Mouse (Mus musculus): ENCODE data around the gene Marf1. TPM values are rescaled to one million over a fixed set of nuclear protein-coding genes. Genes with fewer than 3 reads are reported as not detected.
A peak's percentile ranks its signal among the peaks of the same experiment; 100 is the strongest.

Gene Marf1
- polyA plus RNA-seq, 1 experiment from 2014 or later, result 21.4 TPM

GRCm38 (mm10) chr16:14178041-14178440 lies 14.9 kb upstream of the Marf1 start:
- no peak overlapping the region for H3K4me3 ChIP-seq (ENCODE audit: low read depth, low read length)
- H3K4me2 ChIP-seq (ENCODE audit: low read depth, severe bottlenecking), result no peak overlapping the region
- H3K9me3 ChIP-seq (ENCODE audit: control insufficient read depth, low read length), result no peaks in the 10 kb centered on the region
- no peak for DNase-seq (ENCODE audit: low spot score)
- no peak overlapping the region for H3K27ac ChIP-seq (replicated peaks; ENCODE audit: low read depth, low read length)
- H3K4me1 ChIP-seq (ENCODE audit: control insufficient read depth, insufficient read depth, low read length), result no peaks in the 10 kb centered on the region
- H3K9ac ChIP-seq (ENCODE audit: low read length), result no peak overlapping the region
- no peak for ATAC-seq (ENCODE audit: insufficient number of reproducible peaks, low FRiP score, low TSS enrichment, low read depth)
- WGBS, result 67% methylated on average over 3 of the region's 3 CpGs
- H3K36me3 ChIP-seq (ENCODE audit: control insufficient read depth, insufficient read depth, low read length), result peaks cover 32% of the 10 kb centered on the region
- no peaks in the 10 kb centered on the region for H3K27me3 ChIP-seq (ENCODE audit: control insufficient read depth, insufficient read depth, low read length)

DNA sequence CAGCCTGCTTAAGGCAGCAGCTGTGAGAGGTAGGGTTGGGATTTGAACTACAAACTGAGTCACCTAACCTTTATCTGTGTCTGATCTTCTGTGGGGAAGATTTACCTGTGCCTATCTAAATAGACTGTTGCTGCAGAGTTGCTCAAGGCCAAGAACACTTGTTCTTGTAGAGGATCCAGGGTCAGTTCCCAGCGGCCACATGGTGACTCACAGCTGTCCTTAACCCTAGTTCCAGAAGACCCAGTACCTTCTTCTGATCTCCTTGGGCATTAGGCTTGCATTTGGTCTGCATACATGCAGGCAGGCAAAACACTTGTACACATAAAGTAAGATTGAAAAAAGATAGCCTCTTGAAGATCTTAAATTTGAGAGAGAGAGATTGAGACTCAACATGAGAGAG lies 6.6 kb upstream of the Marf1 start:
- H3K9ac ChIP-seq (ENCODE audit: low read length), result no peak overlapping the region
- H3K4me1 ChIP-seq (ENCODE audit: control insufficient read depth, insufficient read depth, low read length), result peaks cover 5% of the 10 kb centered on the region; the same call in 1 of the 2 replicates
- no peak for ATAC-seq (ENCODE audit: insufficient number of reproducible peaks, low FRiP score, low TSS enrichment, low read depth)
- no peak overlapping the region for H3K27ac ChIP-seq (replicated peaks; ENCODE audit: low read depth, low read length)
- no peak overlapping the region for H3K4me2 ChIP-seq (ENCODE audit: low read depth, severe bottlenecking)
- no peak for DNase-seq (ENCODE audit: low spot score)
- H3K36me3 ChIP-seq (ENCODE audit: control insufficient read depth, insufficient read depth, low read length), result peaks cover 37% of the 10 kb centered on the region
- no peak overlapping the region for H3K4me3 ChIP-seq (ENCODE audit: low read depth, low read length)
- no peaks in the 10 kb centered on the region for H3K9me3 ChIP-seq (ENCODE audit: control insufficient read depth, low read length)
- no peaks in the 10 kb centered on the region for H3K27me3 ChIP-seq (ENCODE audit: control insufficient read depth, insufficient read depth, low read length)
- WGBS, result 94% methylated on average over 1 of the region's 1 CpGs

DNA sequence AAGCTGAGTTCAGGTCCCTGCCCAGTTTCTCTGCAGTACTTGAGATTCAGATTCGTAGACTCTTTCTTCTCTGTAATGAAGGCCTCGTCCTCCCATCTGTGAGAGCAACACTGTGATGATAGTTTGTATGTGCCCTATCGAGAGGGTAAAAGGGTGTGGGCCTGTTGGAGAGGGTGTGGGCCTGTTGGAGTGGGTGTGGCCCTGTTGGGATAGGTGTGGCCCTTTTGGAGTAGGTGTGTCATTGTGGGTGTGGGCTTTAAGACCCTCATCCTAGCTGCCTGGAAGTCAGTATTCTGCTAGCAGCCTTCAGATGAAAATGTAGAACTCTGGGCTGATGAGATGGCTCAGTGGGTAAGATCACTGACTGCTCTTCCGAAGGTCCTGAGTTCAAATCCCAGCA lies 3.3 kb upstream of the Marf1 start:
- WGBS, result 93% methylated on average over 4 of the region's 4 CpGs
- Histone ChIP-seq H3K4me2 (ENCODE audit: low read depth, severe bottlenecking) (no peak overlapping the region), H3K4me1 (ENCODE audit: control insufficient read depth, insufficient read depth, low read length) (peaks cover 12% of the 10 kb centered on the region), H3K9me3 (ENCODE audit: control insufficient read depth, low read length) (no peaks in the 10 kb centered on the region), H3K4me3 (ENCODE audit: low read depth, low read length) (no peak overlapping the region), H3K9ac (ENCODE audit: low read length) (no peak overlapping the region), H3K27ac (replicated peaks; ENCODE audit: low read depth, low read length) (no peak overlapping the region), H3K27me3 (ENCODE audit: control insufficient read depth, insufficient read depth, low read length) (no peaks in the 10 kb centered on the region), H3K36me3 (ENCODE audit: control insufficient read depth, insufficient read depth, low read length) (peaks cover 17% of the 10 kb centered on the region)
- ATAC-seq (ENCODE audit: insufficient number of reproducible peaks, low FRiP score, low TSS enrichment, low read depth), result no peak
- no peak for DNase-seq (ENCODE audit: low spot score)

GRCm38 (mm10) chr16:14163731-14164130 lies 580 bp upstream of the Marf1 start:
- Histone ChIP-seq H3K4me2 (ENCODE audit: low read depth, severe bottlenecking) (peak overlapping the region; percentile 72), H3K27me3 (ENCODE audit: control insufficient read depth, insufficient read depth, low read length) (no peaks in the 10 kb centered on the region), H3K36me3 (ENCODE audit: control insufficient read depth, insufficient read depth, low read length) (no peaks in the 10 kb centered on the region), H3K9me3 (ENCODE audit: control insufficient read depth, low read length) (no peaks in the 10 kb centered on the region), H3K9ac (ENCODE audit: low read length) (peak overlapping the region; percentile 93), H3K4me3 (ENCODE audit: low read depth, low read length) (peak overlapping the region; percentile 79), H3K4me1 (ENCODE audit: control insufficient read depth, insufficient read depth, low read length) (peaks cover 12% of the 10 kb centered on the region), H3K27ac (replicated peaks; ENCODE audit: low read depth, low read length) (peak overlapping the region; percentile 73)
- WGBS, result 4% methylated on average over 10 of the region's 10 CpGs
- ATAC-seq (ENCODE audit: insufficient number of reproducible peaks, low FRiP score, low TSS enrichment, low read depth) (no peak), DNase-seq (ENCODE audit: low spot score) (no peak)

- no peak overlapping the region for H3K4me3 ChIP-seq (ENCODE audit: low read depth, low read length)
- ATAC-seq (ENCODE audit: insufficient number of reproducible peaks, low FRiP score, low TSS enrichment, low read depth), result no peak
- no peaks in the 10 kb centered on the region for H3K36me3 ChIP-seq (ENCODE audit: control insufficient read depth, insufficient read depth, low read length)
- H3K9ac ChIP-seq (ENCODE audit: low read length), result no peak overlapping the region
- peaks cover 12% of the 10 kb centered on the region for H3K4me1 ChIP-seq (ENCODE audit: control insufficient read depth, insufficient read depth, low read length)
- H3K4me2 ChIP-seq (ENCODE audit: low read depth, severe bottlenecking), result no peak overlapping the region
- no peak overlapping the region for H3K27ac ChIP-seq (replicated peaks; ENCODE audit: low read depth, low read length)
- H3K9me3 ChIP-seq (ENCODE audit: control insufficient read depth, low read length), result no peaks in the 10 kb centered on the region
- no peak for DNase-seq (ENCODE audit: low spot score)
- H3K27me3 ChIP-seq (ENCODE audit: control insufficient read depth, insufficient read depth, low read length), result no peaks in the 10 kb centered on the region
- 82% methylated on average over 1 of the region's 1 CpGs for WGBS
Measured at GRCm38 (mm10) chr16:14160941-14161340, 2.2 kb downstream of the Marf1 start.

GRCm38 (mm10) chr16:14159746-14160131 lies 3.4 kb downstream of the Marf1 start:
- H3K27ac ChIP-seq (replicated peaks; ENCODE audit: low read depth, low read length), result peak overlapping the region; percentile 91
- H3K9ac ChIP-seq (ENCODE audit: low read length), result peak overlapping the region; percentile 70
- H3K36me3 ChIP-seq (ENCODE audit: control insufficient read depth, insufficient read depth, low read length), result no peaks in the 10 kb centered on the region
- ATAC-seq (ENCODE audit: insufficient number of reproducible peaks, low FRiP score, low TSS enrichment, low read depth), result no peak
- WGBS, result under 1% methylated on average over 10 of the region's 10 CpGs
- no peaks in the 10 kb centered on the region for H3K27me3 ChIP-seq (ENCODE audit: control insufficient read depth, insufficient read depth, low read length)
- DNase-seq (ENCODE audit: low spot score), result peak; percentile 79
- H3K4me2 ChIP-seq (ENCODE audit: low read depth, severe bottlenecking), result peak overlapping the region; percentile 58
- peaks cover 7% of the 10 kb centered on the region for H3K4me1 ChIP-seq (ENCODE audit: control insufficient read depth, insufficient read depth, low read length)
- peak overlapping the region; percentile 48 for H3K4me3 ChIP-seq (ENCODE audit: low read depth, low read length)
- no peaks in the 10 kb centered on the region for H3K9me3 ChIP-seq (ENCODE audit: control insufficient read depth, low read length)

GRCm38 (mm10) chr16:14158936-14159745 lies 4.0 kb downstream of the Marf1 start:
- Histone ChIP-seq H3K27me3 (ENCODE audit: control insufficient read depth, insufficient read depth, low read length) (no peaks in the 10 kb centered on the region), H3K9me3 (ENCODE audit: control insufficient read depth, low read length) (no peaks in the 10 kb centered on the region), H3K4me3 (ENCODE audit: low read depth, low read length) (peak overlapping the region; percentile 67), H3K4me2 (ENCODE audit: low read depth, severe bottlenecking) (peak overlapping the region; percentile 58), H3K27ac (replicated peaks; ENCODE audit: low read depth, low read length) (peak overlapping the region; percentile 91), H3K9ac (ENCODE audit: low read length) (peak overlapping the region; percentile 70), H3K4me1 (ENCODE audit: control insufficient read depth, insufficient read depth, low read length) (peaks cover 3% of the 10 kb centered on the region), H3K36me3 (ENCODE audit: control insufficient read depth, insufficient read depth, low read length) (no peaks in the 10 kb centered on the region)
- under 1% methylated on average over 53 of the region's 58 CpGs for WGBS
- peak; percentile 99 for DNase-seq (ENCODE audit: low spot score)
- peak; percentile 95 for ATAC-seq (ENCODE audit: insufficient number of reproducible peaks, low FRiP score, low TSS enrichment, low read depth)

DNA sequence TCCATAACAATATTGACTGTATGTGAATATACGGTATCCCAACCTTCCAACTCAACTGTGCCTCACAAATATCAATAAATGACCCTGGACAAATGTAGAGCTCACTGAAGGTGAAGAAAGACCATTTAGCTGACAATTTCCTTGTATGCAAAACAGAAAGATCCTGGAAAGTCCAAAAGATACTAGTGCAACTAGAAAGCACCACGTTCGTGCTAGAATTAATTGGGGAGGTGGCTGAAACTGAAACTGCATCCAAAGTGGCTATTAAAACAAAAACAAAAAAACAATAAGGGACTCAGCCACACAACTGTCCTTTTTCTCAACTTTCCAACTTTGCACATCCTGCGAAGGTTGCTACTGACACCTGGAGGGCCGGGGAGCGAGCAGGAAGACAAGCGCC lies 4.6 kb downstream of the Marf1 start:
- H3K4me2 ChIP-seq (ENCODE audit: low read depth, severe bottlenecking), result peak overlapping the region; percentile 34
- DNase-seq (ENCODE audit: low spot score) (no peak), ATAC-seq (ENCODE audit: insufficient number of reproducible peaks, low FRiP score, low TSS enrichment, low read depth) (no peak)
- H3K27ac ChIP-seq (replicated peaks; ENCODE audit: low read depth, low read length), result 0 out of 2 replicates have a peak overlapping the region, but pooled peaks have one; percentile 15
- no peaks in the 10 kb centered on the region for H3K4me1 ChIP-seq (ENCODE audit: control insufficient read depth, insufficient read depth, low read length)
- H3K4me3 ChIP-seq (ENCODE audit: low read depth, low read length), result peak overlapping the region; percentile 67
- peak overlapping the region; percentile 69 for H3K9ac ChIP-seq (ENCODE audit: low read length)
- WGBS, result 9% methylated on average over 7 of the region's 7 CpGs
- H3K36me3 ChIP-seq (ENCODE audit: control insufficient read depth, insufficient read depth, low read length), result no peaks in the 10 kb centered on the region
- H3K27me3 ChIP-seq (ENCODE audit: control insufficient read depth, insufficient read depth, low read length), result no peaks in the 10 kb centered on the region
- H3K9me3 ChIP-seq (ENCODE audit: control insufficient read depth, low read length), result no peaks in the 10 kb centered on the region
